Mouse (Mus musculus) CD4-positive, CD25-positive, alpha-beta regulatory T cell, adult 2 months (primary cell): ENCODE results near the gene Abcc8.

Source experiments
- DNase-seq: peaks from one replicate; pipeline ENCODE4 v3.0.0-alpha.2; 2012; ENCODE audit warnings: low read depth, low spot score

Abcc8 gene

GRCm38 (mm10) chr7:46154498-46155488 is 25.0 kb downstream of the Abcc8 start:
- no peak for DNase-seq

- DNase-seq, result no peak
Measured at GRCm38 (mm10) chr7:46152819-46153351, 26.9 kb downstream of the Abcc8 start.

- DNase-seq, result no peak
Measured at GRCm38 (mm10) chr7:46147417-46147816, 32.4 kb downstream of the Abcc8 start.

- DNase-seq, result no peak
Measured at GRCm38 (mm10) chr7:46146675-46147308, 33.0 kb downstream of the Abcc8 start.

GRCm38 (mm10) chr7:46144061-46144460 is 35.8 kb downstream of the Abcc8 start:
- no peak for DNase-seq

GRCm38 (mm10) chr7:46138329-46138930 is 41.4 kb downstream of the Abcc8 start:
- DNase-seq, result no peak

- no peak for DNase-seq
Measured at GRCm38 (mm10) chr7:46133858-46134257, 46.0 kb downstream of the Abcc8 start.

GRCm38 (mm10) chr7:46132229-46132628 is 47.6 kb downstream of the Abcc8 start:
- no peak for DNase-seq

- no peak for DNase-seq
Measured at GRCm38 (mm10) chr7:46131806-46132205, 48.0 kb downstream of the Abcc8 start.

GRCm38 (mm10) chr7:46131266-46131665 is 48.6 kb downstream of the Abcc8 start:
- no peak for DNase-seq

- no peak for DNase-seq
Measured at GRCm38 (mm10) chr7:46130723-46131122, 49.1 kb downstream of the Abcc8 start.

- no peak for DNase-seq
Measured at GRCm38 (mm10) chr7:46129463-46130179, 50.2 kb downstream of the Abcc8 start.

- no peak for DNase-seq
Measured at GRCm38 (mm10) chr7:46128196-46128595, 51.6 kb downstream of the Abcc8 start.

- DNase-seq, result no peak
Measured at GRCm38 (mm10) chr7:46125340-46125739, 54.5 kb downstream of the Abcc8 start.

GRCm38 (mm10) chr7:46124460-46124859 is 55.4 kb downstream of the Abcc8 start:
- no peak for DNase-seq

GRCm38 (mm10) chr7:46122964-46123363 is 56.9 kb downstream of the Abcc8 start:
- no peak for DNase-seq

- DNase-seq, result no peak
Measured at GRCm38 (mm10) chr7:46117035-46117434, 62.8 kb downstream of the Abcc8 start.

GRCm38 (mm10) chr7:46116118-46116581 is 63.7 kb downstream of the Abcc8 start:
- DNase-seq, result no peak

- no peak for DNase-seq
Measured at GRCm38 (mm10) chr7:46113435-46113834, 66.4 kb downstream of the Abcc8 start.

GRCm38 (mm10) chr7:46111938-46112337 is 67.9 kb downstream of the Abcc8 start:
- no peak for DNase-seq

- no peak for DNase-seq
Measured at GRCm38 (mm10) chr7:46111212-46111817, 68.5 kb downstream of the Abcc8 start.
